Mouse (Mus musculus) kidney, adult 8-10 months (tissue): ENCODE results near the gene Pex10.

Source experiments
- DNase-seq, 2 experiments: peaks; one replicate each; pipeline ENCODE4 v3.0.0; 2022

The Pex10 gene

DNA sequence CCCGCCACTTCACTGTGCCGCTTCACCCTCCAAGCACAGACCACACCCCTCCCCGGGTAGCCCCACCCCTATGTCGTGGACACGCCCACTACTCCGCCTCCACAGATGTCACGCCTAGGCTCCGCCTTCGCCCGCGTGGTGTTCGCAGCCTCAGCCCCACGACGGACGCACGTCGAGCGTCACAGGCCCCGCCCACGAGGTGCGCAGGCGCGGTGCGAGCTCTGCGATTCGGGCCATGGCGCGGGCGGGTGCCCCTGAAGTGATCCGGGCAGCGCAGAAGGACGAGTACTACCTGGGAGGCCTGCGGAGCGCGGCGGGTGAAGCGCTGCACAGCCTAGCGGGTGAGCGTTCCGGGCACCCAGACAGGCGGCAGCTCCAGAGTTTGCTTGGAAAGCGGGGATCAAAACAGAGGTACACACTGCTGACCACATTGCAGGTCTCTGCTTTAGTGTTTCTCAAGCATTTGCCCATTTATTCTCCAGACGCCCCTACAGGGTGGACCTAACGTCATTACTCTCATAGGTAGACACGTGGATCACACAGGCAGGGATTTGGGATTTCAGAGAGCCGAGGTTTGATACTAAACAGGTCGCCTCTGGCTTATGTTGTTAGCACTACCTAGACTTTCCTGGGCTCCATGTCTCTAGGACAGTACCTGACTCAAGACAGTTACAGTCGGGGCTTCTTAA lies at the start of gene Pex10:
Gene Pex10, plus strand, starts transcription at position 183 of the 689 bp plus-strand sequence.
- DNase-seq, result peak; percentile 96 to 97

DNA sequence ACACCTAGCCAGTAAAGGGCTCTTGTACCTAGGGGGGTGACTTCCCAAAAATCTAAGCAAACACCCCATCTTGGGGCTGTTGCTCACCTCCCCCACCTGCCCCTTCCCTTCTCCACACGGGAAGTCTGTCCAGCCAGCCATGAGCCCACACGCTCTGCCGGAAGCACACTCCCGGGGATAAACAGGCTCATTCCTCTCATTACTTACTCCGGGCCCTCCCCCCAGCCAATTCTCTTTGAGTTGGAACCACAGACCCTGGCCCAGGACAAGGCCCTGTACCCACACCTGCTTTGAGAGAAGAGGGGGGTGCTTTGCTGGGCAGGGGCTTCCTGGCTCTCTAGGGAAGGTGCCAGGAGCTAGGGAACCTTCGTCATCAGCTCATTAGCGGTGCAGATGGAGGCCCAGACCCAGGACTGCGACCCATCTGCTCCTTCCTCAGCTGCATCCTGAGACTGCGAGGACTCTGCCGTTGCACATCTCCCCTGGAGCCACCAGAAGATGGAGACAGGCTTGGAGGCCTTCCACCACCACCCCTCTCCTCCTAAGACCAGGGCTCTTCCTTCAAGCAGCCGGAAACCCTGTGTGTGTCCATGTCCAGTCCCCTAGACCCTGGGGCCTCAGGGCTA lies 49.5 kb upstream of the Pex10 start:
- no peak for DNase-seq

DNA sequence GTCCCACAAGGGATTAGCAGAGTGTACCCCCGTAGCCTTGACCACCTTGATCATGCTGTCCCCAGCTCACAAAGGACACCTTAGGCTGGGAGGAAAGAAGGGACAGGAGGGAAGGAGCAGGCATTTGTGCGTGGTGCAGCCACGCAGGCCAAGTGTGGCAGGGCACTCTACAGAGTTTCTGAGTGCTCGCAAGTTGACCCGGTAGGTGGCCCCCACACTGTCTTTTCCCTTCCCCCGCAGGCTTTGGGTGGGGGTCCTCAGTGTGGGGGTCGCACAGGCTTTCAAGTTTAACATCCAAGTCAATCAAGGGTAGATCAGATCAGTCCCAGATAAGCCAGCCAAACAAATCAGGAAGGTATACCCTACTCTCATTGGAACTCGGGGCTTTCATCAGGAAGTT lies 48.8 kb upstream of the Pex10 start:
- DNase-seq, result no peak

DNA sequence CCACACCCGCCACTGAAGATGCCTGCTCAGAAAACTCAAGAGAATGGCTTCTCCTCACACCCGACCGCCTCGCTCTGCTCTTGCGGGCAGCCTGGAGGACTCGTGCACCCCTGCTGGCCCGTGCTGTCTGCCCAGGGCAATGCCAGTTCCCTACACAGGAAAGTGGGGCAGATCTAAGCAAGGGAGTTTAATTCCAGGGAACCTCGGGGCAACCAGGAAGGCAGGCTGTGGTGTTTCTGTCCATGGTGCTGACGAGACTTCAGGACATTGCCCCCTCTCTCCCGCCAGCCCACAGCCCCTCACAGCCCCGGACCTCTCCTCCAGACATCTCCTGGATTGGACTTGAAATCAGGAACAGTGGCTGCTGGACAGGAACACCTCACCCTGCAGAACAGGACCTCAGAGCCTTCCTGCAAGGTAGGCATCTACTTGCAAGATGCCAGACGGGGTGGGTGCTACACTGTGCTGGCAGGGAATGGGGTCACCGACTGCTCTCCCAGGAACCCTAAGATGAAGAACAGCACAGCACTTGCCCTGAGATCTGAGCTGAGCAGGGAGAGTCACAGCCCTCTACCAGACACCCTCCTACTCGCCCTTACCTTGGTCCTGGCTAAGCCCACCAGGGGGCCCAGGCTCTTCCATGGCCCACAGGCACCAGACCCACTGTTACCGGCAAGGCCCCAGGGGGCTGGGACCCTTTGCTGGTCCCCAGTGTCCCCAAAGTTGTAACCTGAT lies 48.0 kb upstream of the Pex10 start:
- peak in 1 of 2 experiments; percentile 10 for DNase-seq

DNA sequence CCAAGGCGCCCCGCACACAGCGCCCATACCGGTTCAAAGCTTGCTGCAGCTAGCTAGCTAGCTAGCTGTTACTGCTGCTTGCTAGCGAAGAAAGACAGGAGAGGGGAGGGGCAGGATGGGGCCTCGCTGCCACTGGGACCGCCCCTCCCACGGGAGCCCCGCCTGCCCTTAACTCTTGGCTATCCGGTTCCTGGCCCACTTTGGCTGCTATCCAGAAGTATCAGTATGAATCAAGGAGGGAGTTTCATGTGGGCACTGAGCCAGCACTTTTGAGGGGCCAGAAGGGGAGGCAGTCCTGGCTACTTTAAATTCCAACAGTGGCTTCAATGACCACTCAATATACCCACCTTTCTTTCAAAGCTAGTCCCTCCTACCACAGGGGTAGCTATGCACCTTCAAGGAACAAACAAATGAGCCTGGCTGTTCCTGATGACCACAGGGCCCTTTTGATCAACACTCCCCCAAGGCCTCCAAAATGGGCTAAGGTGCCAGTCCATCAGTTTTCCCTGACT lies 47.4 kb upstream of the Pex10 start:
- peak in 1 of 2 experiments; percentile 5 for DNase-seq

DNA sequence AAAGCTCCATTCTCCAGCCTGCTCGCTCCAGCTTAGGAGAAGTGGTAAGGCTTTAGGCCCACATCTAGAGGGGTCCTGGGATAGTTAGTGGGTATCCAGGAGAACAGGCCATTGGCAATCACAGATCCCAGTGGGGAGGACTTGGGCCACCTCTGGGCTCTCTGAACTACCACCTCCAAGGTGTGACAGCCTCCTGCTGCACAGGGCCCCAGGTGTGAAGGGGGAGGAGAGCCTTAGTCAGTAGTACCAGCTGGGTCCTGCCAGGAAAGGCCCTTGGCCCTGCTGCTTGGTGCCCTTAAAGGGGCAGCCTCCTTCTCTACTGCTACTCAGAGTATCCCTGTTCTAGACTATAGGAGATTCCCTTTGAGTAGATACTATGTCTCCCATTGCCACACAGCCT lies 46.7 kb upstream of the Pex10 start:
- DNase-seq, result no peak

DNA sequence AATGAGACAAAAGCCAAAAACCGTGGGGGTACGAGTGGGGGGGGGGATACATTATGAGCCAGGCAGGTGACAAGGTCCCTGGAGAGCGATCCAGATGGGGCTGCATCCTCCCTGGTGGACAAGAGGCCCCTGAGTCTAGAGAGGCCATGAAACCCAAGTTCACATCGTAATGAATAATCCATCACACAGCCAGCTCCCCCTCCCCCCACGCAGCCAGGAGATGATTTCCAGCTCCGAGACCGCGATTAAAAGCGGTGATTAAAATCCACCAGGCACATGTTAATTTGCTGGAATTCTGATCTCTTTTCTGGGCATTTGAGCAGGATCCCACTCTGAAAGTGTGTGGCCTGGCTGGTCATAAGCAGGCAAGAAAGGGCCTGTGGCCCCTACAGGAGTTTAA lies 46.0 kb upstream of the Pex10 start:
- no peak for DNase-seq

DNA sequence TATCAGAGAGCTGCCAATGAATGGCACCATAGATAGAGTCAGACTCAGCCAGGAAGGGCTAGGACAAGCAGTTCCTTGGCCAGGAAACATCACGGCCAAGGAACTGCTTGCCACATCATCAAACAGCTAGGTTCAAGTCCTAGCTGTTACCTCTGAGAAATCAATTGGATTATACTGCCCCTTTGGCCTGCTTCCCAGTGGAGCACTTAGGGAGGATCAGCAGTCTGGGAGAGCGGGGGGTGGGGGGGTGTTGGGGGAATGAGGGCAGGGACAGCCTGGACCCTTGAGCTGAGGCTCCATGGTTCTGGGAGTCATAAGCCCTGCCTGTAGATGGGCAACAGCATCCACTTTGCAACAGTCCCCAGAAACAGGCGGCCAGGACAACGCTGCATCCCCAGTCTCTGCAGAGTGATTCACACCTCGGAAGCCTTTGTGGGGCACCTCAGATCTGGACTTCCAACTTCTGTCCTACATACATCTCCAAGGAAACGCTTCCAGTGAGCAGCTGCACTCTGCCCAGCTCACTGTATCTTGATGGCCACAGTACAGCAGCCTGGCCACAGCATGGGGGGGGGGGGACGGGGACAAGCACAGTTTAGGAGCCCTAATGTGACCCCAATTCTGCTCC lies 44.5 kb upstream of the Pex10 start:
- no peak for DNase-seq

DNA sequence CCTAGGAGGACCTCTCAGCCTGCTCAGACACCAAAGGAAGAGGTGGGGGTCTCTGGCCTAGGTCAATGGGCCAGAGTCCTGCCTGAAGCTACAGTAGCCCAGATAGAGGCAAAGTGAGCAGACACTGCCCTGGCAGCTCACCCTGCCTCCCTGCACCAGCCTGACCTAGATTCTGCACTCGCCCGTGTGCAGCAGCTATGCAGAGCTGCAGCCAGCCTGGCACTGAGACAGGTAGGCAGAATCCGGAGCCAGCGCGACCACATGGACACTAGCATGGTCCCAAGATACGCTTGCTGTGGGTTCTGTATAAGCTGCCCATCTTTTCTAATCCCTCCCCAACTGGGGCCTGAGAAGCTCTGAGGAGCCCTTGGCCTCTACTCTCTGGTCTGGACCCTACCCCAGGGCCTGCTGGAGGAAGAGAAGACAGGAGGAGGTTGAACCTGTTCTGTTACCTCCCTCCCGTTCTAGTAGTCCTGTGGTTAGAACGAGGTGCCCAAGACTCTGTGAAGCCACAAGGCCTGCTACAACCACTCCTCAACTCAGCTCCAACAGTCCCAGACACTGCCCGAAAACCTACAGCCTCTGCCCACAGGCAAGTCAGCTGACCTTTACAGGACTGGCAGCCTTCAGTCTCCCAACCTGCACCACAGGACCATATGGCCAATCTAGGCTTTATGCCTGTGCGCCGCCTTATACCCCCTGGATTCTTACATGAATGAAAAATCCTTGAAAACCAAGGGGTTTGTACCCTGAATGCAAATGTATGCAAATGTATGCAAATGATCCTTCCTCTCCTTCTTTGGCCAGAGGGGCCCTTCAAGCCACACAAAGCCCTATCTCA lies 42.4 kb upstream of the Pex10 start:
- DNase-seq, result no peak

DNA sequence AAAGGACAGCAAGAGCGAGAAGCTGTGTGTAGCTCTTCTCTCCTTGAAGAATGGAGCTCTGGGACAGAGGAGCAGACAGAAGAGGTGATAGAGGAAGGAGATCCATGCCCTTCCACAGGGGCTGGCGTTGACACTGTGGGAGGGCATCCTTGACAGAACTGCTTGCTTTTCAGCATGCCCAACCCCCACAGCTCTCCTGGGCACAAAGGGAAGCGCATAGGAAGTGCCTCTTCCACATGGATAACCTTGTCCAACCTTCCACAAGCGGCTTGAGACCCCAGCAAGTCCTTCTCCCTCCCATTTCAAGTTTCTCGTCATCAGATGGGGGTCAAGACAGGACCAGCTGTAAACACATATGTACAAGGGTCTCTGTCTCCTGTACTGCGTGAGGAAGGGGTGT lies 33.7 kb upstream of the Pex10 start:
- DNase-seq, result no peak

DNA sequence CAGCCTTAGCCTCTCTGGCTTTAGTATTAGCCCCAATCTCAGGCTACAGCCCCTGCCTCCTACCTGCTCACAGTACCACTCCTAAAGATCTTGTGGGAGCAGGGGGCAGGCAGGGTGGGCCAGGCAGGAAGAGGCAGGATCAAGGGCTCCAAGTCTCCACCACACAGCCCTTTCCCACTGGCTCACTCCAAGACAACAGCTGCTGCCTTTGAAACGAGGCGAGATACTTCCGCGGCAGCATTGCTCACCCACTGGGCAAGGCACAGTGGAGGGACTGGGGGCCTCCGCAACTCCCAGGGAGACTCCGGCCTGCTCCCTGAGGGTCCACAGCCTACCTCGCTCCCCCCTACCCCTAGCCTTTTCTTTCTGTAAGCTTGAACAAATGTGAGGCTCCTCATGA lies 32.6 kb upstream of the Pex10 start:
- no peak for DNase-seq

DNA sequence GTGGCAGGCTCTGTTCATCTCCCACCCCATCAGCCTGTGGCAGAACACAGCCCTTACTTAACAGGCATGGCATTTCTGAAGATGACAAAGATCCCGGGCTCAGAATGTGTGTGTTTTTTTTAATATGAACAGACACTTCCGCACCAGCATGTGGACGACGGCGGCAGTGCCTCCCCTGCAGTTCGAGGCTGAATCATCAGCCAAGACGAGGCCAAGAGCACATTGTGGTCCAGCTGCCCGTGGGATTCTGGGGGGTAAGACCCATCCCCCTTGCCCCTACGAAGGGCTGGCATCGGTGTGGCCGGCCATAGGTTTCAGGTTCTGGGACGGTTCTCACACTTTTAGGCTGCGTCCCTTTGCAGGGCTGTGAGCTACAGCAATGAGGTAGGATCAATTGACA lies 32.0 kb upstream of the Pex10 start:
- no peak for DNase-seq

DNA sequence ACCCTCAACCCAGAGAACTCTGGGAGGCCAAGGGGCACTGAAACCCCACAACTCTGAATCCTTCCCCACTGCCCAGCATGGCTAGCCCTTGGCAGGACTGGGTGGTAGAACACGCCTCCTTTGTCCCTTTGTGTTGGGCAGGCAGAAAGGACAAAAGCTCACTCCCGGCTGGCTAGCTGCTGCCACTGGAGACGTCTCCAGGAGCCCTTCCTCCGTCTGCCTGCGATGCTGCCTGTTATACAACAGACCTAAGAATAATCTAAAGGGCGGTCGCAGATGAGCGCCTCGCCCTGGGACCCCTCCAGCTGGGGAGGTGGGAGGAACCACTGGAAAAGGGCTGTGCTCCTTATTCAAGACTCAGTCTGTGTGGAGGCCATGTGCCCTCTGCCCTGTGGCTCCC lies 26.6 kb upstream of the Pex10 start:
- DNase-seq, result no peak

DNA sequence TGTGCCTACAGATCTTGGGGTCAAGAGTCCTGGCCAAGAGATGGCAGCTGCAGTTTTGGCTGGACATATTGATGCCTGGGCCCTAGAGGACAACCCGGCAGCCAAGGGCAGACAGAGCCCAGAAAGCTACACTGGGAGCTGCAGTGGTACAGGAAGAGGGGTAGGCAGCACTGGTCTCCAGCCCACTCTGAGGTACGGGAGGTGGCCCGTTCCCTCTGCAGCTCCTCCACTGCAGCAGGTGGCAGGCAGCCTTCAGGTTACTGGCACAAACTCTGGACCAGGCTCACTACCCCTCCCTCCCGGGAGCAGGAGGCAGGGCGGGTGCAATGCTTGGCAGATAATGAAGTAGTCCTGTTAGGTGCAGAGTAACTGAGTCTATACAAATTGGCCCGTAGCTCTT lies 26.1 kb upstream of the Pex10 start:
- no peak for DNase-seq

DNA sequence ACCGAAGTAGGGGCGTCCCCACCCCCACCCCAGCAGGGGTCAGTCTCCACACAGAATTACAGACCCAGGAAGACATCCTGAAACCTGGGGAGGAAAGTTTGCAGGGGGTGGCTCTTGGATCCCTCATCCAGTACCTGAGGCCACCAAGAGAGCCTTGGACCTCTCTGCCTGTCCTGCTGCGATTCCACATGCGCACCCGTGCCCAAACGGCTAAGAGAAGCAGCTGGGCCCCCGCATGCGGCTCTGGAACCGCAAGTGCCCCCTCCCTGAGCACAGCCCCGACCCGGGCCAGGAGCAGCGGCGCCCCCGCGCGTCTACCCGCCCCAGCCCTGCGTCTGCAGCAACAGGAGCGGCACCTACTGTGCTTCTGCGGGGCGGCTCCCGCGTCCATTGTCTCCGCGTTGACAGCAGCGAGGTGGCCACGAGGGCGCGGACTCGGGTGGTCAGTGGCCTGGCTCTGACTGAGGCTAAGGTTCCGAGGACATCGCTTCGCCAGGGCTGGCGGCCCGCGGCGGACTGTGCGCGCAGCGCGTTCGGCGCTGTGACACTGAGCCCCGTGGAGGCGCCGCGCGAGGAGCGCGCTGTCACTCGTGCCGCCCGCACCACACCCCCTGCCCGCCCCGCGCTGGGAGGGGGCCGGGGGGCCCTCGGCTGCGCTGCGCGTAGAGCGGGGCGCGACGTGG lies 24.1 kb upstream of the Pex10 start:
- no peak for DNase-seq

DNA sequence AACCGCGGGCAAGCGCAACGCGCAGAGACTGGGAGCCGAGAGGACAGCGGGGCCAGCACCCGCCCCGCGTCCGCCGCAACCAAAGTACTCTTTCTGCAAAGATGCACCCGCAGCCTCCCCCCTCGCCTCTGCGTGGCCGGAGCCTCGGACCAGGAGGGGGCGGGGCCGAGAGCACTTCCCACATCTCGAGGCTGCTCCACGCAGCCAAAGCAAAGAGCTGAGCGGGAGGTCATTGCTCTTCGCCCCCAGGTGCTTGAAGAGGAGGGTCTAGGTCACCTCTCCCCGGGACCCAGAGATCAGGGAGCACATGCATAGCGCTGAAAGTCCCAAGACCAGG lies 23.6 kb upstream of the Pex10 start:
- DNase-seq, result no peak

DNA sequence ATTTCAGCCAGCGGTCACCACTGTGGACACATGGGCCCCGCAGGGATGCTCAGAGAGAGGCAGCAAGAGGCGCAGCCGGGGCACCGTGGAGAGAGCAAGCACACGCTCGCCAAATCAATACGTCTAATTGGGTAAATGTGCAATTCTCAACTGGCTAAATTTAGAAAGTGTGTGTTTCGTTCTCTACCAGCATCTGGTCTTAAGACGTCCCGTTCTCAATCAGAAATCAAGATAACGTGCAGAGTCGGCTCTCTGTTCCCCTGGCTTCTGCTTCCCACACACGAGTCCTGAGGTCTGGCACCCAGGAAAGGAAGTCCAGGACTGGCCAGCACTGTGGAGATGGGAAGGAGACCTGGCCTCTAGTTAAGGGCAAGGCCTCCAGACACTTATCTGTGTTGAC lies 20.2 kb upstream of the Pex10 start:
- no peak for DNase-seq

DNA sequence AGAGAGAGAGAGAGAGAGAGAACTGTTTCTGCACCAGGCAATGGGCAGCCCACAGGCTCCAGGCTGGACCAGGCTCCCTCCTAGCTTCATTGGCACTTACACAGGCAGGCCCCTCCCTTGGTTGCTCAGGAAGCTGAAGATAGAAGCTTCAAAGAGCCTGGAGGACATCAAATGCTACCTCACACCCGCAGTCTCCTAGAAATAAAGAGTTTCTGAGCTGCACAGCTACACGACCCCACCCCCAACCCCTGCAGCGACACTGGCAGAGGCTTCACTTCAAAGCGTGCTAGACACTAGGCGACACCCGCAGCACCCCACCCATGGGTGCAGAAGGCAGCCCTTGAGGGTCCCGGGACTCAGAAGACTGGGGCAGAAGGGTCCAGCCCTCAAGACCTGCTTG lies 16.7 kb upstream of the Pex10 start:
- no peak for DNase-seq

DNA sequence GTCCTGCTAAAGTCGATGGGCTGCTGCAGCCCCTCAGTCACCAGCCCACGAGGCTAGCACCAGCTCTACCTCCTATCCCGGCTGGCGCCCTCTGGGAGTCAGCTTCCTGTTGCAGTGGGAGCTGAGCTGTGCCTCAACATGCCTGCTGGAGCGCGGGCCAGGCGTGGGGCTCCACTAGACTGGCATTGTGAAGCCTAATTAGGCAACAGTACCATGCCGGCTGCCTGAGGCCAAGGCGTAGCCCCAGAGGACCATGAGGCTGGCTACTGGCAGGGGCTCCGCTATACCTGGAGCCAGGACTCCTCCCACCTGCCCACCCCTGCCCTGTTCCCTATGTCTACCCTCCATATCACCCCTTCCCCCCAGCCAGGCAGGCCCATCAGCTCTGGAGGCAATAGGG lies 10.1 kb upstream of the Pex10 start, which contains the start of gene Plch2:
Gene Plch2, minus strand, starts transcription at position 61 of the 400 bp plus-strand sequence.
- DNase-seq, result no peak

DNA sequence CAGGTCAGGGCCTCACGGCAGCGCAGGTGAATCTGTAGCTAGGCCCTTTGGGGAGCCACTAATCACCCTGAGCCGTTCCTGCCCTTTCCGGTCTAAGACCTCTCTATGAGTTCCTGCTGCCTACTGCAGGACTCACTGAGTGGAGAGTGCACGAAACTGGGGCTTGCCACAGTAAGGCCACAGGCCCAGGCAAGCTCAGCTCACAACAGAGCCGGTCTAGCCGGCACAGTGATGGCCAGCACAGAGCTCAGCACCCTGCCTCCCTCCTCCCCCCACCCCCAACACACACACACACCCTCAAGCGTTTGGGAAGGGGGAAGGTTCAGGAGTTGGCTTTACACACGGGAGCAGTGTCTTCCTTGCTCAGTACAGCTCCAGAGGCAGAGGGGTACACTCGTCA lies 8.5 kb upstream of the Pex10 start:
- DNase-seq, result no peak

DNA sequence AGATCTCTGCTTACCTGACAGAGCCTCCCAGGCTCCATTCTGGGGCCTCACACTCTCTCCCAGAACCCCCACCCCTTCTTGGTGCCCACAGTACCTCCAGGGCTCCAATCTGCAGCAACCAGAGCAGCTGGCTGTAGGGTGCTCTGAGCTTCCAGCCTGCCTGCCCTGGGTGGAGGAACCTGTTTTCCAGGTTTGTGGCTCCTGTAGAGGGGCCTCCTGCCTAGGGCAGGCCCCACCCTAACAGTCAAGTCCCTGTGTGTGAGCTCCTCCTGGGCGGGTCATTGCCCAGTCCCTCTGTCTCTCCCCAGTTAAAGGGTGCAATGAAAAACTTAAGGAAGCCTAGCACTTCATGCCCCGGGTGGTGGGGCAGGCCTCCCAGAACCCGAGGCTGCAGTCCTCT lies 2.9 kb upstream of the Pex10 start:
- DNase-seq, result no peak

DNA sequence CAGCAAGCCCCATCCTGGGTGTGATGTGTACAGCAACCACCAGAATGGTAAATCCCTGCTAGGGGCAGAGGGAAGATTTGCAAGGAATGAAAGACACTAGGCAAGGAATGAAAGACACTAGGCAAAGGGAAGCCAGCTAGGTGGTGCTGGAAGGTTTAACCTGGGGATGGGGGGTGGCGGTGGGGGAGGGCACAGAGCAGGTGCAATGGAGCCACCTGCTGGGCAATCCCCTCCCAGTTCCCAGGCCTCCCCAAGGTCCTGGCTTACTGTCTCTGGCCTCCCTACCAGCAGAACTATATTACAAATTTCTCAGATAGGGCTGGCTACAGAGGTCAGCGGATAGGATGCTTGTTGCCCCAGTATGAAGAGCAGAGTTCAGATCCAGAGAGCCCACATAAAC lies 2.3 kb upstream of the Pex10 start:
- DNase-seq, result no peak
